Mouse (Mus musculus) duodenum, adult 2 months (tissue): ENCODE measurements around the gene Serpina3g. TPM values are rescaled to one million over a fixed set of nuclear protein-coding genes. Genes with fewer than 3 reads are reported as not detected.

Experiments used
- polyA plus RNA-seq: library from polyadenylated mRNA; depleted of rRNA; stranded (reverse); fragments of >200 nt; gene quantifications from 2 replicates; pipeline ENCODE4 v1.2.3, GENCODE M21; 2012; ENCODE audit warnings: low replicate concordance; rRNA removed

Serpina3g gene
- polyA plus RNA-seq: 7.1 and 10.1 TPM in 2 replicates

GRCm38 (mm10) chr12:104235915-104236314 lies at the start of gene Serpina3g:
Serpina3g (plus strand) TSS chr12:104236245.

GRCm38 (mm10) chr12:104214445-104214753 lies 21.6 kb upstream of the Serpina3g start, which contains the start of gene Serpina3f:
Serpina3f (plus strand) TSS chr12:104214544.

GRCm38 (mm10) chr12:104262863-104263262 lies 26.8 kb downstream of the Serpina3g start, which contains the start of gene Serpina3i:
Serpina3i (plus strand) TSS chr12:104263122.

Other genes with a start within 250 kb of the Serpina3g start
- gene Serpina11, start 246.3 kb upstream of the Serpina3g start, polyA plus RNA-seq: 0.43 TPM in 1 of 2 replicates, not detected in the other
- 0.02 and 0.12 TPM in 2 replicates for gene Serpina9, start 222.5 kb upstream of the Serpina3g start, polyA plus RNA-seq
- gene Serpina12, start 191.8 kb upstream of the Serpina3g start, polyA plus RNA-seq: not detected in 2 replicates
- gene Serpina5, start 135.1 kb upstream of the Serpina3g start, polyA plus RNA-seq: not detected in 2 replicates
- gene Serpina3a, start 123.5 kb upstream of the Serpina3g start, polyA plus RNA-seq: not detected in 2 replicates
- not detected in 2 replicates for gene Serpina3b, start 108.2 kb upstream of the Serpina3g start, polyA plus RNA-seq
- gene Serpina3c, start 82.4 kb upstream of the Serpina3g start, polyA plus RNA-seq: 0.04 and 0.46 TPM in 2 replicates
- gene Serpina3f, start 21.7 kb upstream of the Serpina3g start, polyA plus RNA-seq: 0.77 and 1.1 TPM in 2 replicates
- 0.06 and 0.13 TPM in 2 replicates for gene Serpina3i, start 26.9 kb downstream of the Serpina3g start, polyA plus RNA-seq
- not detected in 2 replicates for gene Serpina3j, start 78.3 kb downstream of the Serpina3g start, polyA plus RNA-seq
- 0.25 TPM in 1 of 2 replicates, not detected in the other for gene Serpina3k, start 102.2 kb downstream of the Serpina3g start, polyA plus RNA-seq
- gene Serpina3m, start 102.2 kb downstream of the Serpina3g start, polyA plus RNA-seq: not detected in 2 replicates
- gene Serpina3n, start 170.5 kb downstream of the Serpina3g start, polyA plus RNA-seq: 4.8 and 10.2 TPM in 2 replicates
- 0.19 and 0.33 TPM in 2 replicates for gene Gsc, start 237.1 kb downstream of the Serpina3g start, polyA plus RNA-seq